Mouse (Mus musculus): ENCODE results near the gene Fam184b. TPM values are rescaled to one million over a fixed set of nuclear protein-coding genes. Genes with fewer than 3 reads are reported as not detected.

Gene Fam184b
- polyA plus RNA-seq, 1 experiment from 2014 or later = 2.4 TPM

DNA sequence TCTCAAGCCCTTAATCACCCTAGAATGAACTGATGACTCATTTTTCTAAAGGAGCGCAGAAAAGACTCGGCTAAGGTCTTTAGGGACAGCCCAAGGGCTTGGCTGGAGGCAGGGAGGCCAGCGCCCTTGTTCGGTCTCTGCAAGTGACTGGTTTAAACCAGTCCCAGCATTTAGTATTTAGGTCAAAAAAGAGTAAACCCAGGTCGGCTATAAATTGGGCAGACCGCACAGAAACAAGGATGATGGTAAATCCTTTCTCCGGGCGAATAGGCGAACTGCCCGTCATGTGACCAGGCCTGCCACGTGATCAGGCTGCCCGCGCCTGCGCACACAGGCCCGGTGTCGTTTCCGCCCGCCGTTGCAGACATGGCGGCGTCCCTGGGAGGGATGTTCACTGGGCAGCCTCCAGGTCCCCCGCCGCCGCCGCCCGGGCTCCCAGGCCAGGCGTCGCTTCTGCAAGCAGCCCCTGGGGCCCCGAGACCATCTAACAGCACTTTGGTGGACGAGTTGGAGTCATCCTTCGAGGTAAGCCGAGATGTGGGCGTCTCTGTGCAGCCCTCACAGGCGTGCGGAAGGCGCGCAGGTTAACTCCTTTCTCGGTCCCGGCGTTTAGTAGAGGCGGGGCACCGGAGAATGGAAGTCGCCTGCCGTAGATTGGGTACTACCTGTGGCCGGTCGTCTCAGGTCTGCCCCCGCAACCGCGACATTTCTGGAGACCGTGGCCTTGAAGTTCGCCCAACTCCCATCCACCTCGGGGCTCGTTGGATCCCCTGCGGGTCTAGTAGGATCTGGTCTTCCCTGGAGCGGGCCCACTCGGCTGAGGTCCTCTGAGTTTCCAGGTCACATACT lies 119.2 kb downstream of the Fam184b start, which contains the start of gene Med28:
Gene Med28 (plus strand): TSS at position 270 of the 849 bp plus-strand sequence.
- Histone ChIP-seq H3K36me3 (ENCODE audit: control insufficient read depth, insufficient read depth, low read length) (peaks cover 19% of the 10 kb centered on the region), H3K9me3 (ENCODE audit: control insufficient read depth, low read length) (no peaks in the 10 kb centered on the region), H3K4me2 (ENCODE audit: low read depth, low read length) (peak within 1 kb of the TSS; percentile 92), H3K9ac (ENCODE audit: low read depth, low read length) (peak within 1 kb of the TSS; percentile 78), H3K4me1 (ENCODE audit: control insufficient read depth, insufficient read depth, low read length) (peaks cover 8% of the 10 kb centered on the region), H3K4me3 (ENCODE audit: low read depth, low read length) (peak within 1 kb of the TSS; percentile 68), H3K27me3 (replicated peaks; ENCODE audit: control insufficient read depth, insufficient read depth, low read length) (no peaks in the 10 kb centered on the region), H3K27ac (replicated peaks; ENCODE audit: low read depth, low read length) (no peak within 1 kb of the TSS; the same call in 1 of the 2 replicates)
- DNase-seq (ENCODE audit: low spot score) = peak; percentile 95
- WGBS = 2% methylated on average over 45 of the region's 56 CpGs
- ATAC-seq (ENCODE audit: low read depth) = peak; percentile 96

DNA sequence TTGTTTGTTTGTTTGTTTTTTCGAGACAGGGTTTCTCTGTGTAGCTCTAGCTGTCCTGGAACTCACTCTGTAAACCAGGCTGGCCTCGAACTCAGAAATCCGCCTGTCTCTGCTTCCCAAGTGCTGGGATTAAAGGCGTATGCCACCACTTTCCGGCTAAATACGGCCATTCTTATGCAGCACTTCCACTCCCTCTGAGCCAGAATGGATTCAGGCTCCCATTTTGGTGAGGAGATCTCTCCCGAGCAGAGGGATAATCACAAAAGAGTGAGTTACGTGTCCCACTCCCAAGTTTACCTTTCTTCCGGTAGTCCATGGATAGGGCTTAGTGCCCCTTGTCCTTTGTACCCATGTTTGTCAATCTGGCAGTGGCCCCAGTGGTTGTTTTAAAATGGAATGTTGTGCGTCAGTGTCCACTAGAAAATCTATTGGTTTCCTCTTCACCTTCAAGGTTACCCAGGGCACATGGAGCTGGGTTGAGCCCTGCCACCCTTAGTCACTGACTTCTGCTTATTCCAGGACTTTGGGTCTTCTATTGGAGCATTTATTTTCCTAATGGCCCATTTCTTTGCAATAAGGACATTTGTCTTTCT lies 124.2 kb downstream of the Fam184b start:
- H3K4me2 ChIP-seq (ENCODE audit: low read depth, low read length) = no peak overlapping the region
- H3K9ac ChIP-seq (ENCODE audit: low read depth, low read length) = no peak overlapping the region
- H3K36me3 ChIP-seq (ENCODE audit: control insufficient read depth, insufficient read depth, low read length) = peaks cover 31% of the 10 kb centered on the region
- 91% methylated on average over 10 of the region's 10 CpGs for WGBS
- no peak overlapping the region for H3K27ac ChIP-seq (replicated peaks; ENCODE audit: low read depth, low read length)
- ATAC-seq (ENCODE audit: low read depth) = no peak
- no peaks in the 10 kb centered on the region for H3K27me3 ChIP-seq (replicated peaks; ENCODE audit: control insufficient read depth, insufficient read depth, low read length)
- no peak overlapping the region for H3K4me3 ChIP-seq (ENCODE audit: low read depth, low read length)
- H3K4me1 ChIP-seq (ENCODE audit: control insufficient read depth, insufficient read depth, low read length) = no peaks in the 10 kb centered on the region
- no peak for DNase-seq (ENCODE audit: low spot score)
- no peaks in the 10 kb centered on the region for H3K9me3 ChIP-seq (ENCODE audit: control insufficient read depth, low read length)

DNA sequence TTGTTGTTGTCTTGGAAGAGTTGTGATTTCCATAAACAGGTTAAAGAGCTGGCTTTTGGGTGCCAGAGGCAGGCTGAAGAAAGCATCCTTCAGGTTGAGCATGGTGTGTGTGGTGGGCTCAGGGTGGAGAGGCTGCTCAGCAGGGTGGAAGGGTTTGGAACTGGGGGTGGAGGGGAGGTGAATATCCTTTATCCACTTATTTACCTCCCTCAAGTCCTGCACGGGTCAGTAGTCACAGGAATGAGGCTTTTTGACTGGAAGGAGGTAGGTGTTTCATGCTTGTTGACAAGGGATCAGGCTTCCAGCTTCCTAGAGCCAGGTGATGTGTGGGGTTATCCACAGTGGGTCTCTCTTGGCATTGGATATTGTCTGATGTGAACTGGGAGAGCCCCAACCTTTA lies 124.8 kb downstream of the Fam184b start:
- ATAC-seq (ENCODE audit: low read depth) (no peak), DNase-seq (ENCODE audit: low spot score) (no peak)
- no peak overlapping the region for H3K9ac ChIP-seq (ENCODE audit: low read depth, low read length)
- no peaks in the 10 kb centered on the region for H3K27me3 ChIP-seq (replicated peaks; ENCODE audit: control insufficient read depth, insufficient read depth, low read length)
- H3K36me3 ChIP-seq (ENCODE audit: control insufficient read depth, insufficient read depth, low read length) = peaks cover 38% of the 10 kb centered on the region
- no peak overlapping the region for H3K4me3 ChIP-seq (ENCODE audit: low read depth, low read length)
- H3K4me1 ChIP-seq (ENCODE audit: control insufficient read depth, insufficient read depth, low read length) = no peaks in the 10 kb centered on the region
- no peaks in the 10 kb centered on the region for H3K9me3 ChIP-seq (ENCODE audit: control insufficient read depth, low read length)
- H3K4me2 ChIP-seq (ENCODE audit: low read depth, low read length) = no peak overlapping the region
- WGBS = 83% methylated on average over 1 of the region's 1 CpGs
- no peak overlapping the region for H3K27ac ChIP-seq (replicated peaks; ENCODE audit: low read depth, low read length)

DNA sequence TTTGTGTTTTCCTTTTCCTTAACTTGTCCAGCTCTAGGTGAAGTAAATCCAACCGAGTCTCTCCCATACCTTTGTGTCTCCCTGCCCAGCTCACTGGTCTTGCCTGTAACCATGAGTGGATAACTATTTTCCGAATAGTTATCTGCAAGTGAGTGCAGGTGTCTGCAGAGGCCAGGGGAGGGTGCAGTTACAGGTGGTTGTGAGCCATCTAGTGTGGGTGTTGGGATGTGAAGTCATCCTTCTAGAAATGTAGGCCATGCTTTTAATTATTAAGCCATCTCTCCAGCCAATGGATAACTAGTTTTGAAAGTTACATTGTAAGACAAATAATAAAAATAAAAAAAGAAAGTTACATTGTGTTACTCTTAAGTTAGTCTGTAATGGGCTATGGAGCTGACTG lies 125.9 kb downstream of the Fam184b start:
- DNase-seq (ENCODE audit: low spot score) (no peak), ATAC-seq (ENCODE audit: low read depth) (no peak)
- H3K36me3 ChIP-seq (ENCODE audit: control insufficient read depth, insufficient read depth, low read length) = peaks cover 38% of the 10 kb centered on the region
- no peak overlapping the region for H3K27ac ChIP-seq (replicated peaks; ENCODE audit: low read depth, low read length)
- 93% methylated on average over 2 of the region's 2 CpGs for WGBS
- H3K4me3 ChIP-seq (ENCODE audit: low read depth, low read length) = no peak overlapping the region
- no peaks in the 10 kb centered on the region for H3K4me1 ChIP-seq (ENCODE audit: control insufficient read depth, insufficient read depth, low read length)
- H3K27me3 ChIP-seq (replicated peaks; ENCODE audit: control insufficient read depth, insufficient read depth, low read length) = no peaks in the 10 kb centered on the region
- no peak overlapping the region for H3K9ac ChIP-seq (ENCODE audit: low read depth, low read length)
- no peaks in the 10 kb centered on the region for H3K9me3 ChIP-seq (ENCODE audit: control insufficient read depth, low read length)
- H3K4me2 ChIP-seq (ENCODE audit: low read depth, low read length) = no peak overlapping the region

DNA sequence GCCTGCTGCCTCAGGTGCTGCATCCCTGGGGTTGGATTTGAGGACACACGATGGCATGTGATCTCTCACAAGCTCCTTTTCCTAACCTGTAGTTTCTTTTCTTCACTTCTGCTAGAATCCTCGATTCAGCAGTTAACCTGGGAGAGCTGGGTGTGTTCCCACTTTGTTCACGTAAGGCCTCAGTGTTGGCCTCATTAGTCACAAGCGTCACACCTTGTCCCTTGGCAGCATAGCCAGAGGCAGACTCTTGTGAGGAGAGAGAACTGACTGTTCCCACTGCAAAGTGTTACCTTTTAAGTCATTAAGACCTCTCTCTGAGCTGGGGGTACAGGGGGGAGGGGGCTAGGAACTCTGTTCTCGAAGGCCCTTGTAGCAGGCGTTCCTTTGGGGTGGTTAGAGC lies 126.5 kb downstream of the Fam184b start:
- H3K36me3 ChIP-seq (ENCODE audit: control insufficient read depth, insufficient read depth, low read length) = peaks cover 42% of the 10 kb centered on the region
- no peaks in the 10 kb centered on the region for H3K4me1 ChIP-seq (ENCODE audit: control insufficient read depth, insufficient read depth, low read length)
- H3K4me3 ChIP-seq (ENCODE audit: low read depth, low read length) = no peak overlapping the region
- H3K4me2 ChIP-seq (ENCODE audit: low read depth, low read length) = no peak overlapping the region
- no peaks in the 10 kb centered on the region for H3K9me3 ChIP-seq (ENCODE audit: control insufficient read depth, low read length)
- no peak for DNase-seq (ENCODE audit: low spot score)
- H3K9ac ChIP-seq (ENCODE audit: low read depth, low read length) = no peak overlapping the region
- H3K27ac ChIP-seq (replicated peaks; ENCODE audit: low read depth, low read length) = no peak overlapping the region
- 86% methylated on average over 6 of the region's 6 CpGs for WGBS
- no peak for ATAC-seq (ENCODE audit: low read depth)
- H3K27me3 ChIP-seq (replicated peaks; ENCODE audit: control insufficient read depth, insufficient read depth, low read length) = no peaks in the 10 kb centered on the region

DNA sequence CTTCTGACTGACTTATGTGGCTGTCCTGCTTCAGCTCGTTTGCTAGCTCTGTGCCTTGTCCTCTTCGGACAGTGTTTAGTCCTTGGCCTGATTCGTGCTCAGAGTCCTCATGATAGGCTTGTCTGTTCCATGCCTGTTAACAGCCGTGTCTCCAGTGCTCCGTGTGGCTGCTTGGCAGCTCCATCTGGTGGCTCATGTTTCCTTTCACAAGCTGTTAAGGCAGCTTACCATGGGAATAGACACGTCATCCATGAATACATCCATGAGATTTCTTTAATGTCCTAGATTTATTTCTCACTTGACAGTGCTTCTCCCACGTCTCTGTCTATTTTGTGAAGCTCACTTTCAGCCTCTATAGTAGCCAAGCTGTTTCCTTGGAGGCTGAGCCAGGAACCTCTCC lies 129.3 kb downstream of the Fam184b start:
- no peak overlapping the region for H3K9ac ChIP-seq (ENCODE audit: low read depth, low read length)
- no peaks in the 10 kb centered on the region for H3K4me1 ChIP-seq (ENCODE audit: control insufficient read depth, insufficient read depth, low read length)
- no peak overlapping the region for H3K4me2 ChIP-seq (ENCODE audit: low read depth, low read length)
- no peak for ATAC-seq (ENCODE audit: low read depth)
- no peak overlapping the region for H3K4me3 ChIP-seq (ENCODE audit: low read depth, low read length)
- DNase-seq (ENCODE audit: low spot score) = no peak
- no peaks in the 10 kb centered on the region for H3K9me3 ChIP-seq (ENCODE audit: control insufficient read depth, low read length)
- no peak overlapping the region for H3K27ac ChIP-seq (replicated peaks; ENCODE audit: low read depth, low read length)
- peaks cover 69% of the 10 kb centered on the region for H3K36me3 ChIP-seq (ENCODE audit: control insufficient read depth, insufficient read depth, low read length)
- H3K27me3 ChIP-seq (replicated peaks; ENCODE audit: control insufficient read depth, insufficient read depth, low read length) = no peaks in the 10 kb centered on the region
- 82% methylated on average over 7 of the region's 7 CpGs for WGBS

DNA sequence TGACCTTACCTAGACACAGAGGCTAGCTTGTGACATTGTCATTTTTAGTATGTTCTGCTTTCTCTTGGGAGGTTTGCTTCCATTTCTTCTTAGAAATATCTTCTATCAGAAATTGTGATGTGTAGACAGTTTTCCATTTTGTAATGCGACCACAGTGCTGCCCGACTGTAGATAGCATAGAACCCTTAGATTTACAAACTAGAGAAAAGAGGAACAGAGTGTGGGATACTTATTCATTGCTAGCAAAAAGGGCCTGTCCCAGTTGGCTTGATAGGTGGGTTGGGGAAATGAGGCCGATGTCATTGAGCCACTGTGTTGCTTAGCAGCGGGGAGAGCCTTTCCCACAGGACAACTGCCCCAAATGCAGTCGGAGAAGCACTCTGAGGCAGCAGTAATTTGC lies 141.8 kb downstream of the Fam184b start:
- DNase-seq (ENCODE audit: low spot score) (no peak), ATAC-seq (ENCODE audit: low read depth) (no peak)
- 90% methylated on average over 5 of the region's 5 CpGs for WGBS
- peaks cover 57% of the 10 kb centered on the region for H3K36me3 ChIP-seq (ENCODE audit: control insufficient read depth, insufficient read depth, low read length)
- no peaks in the 10 kb centered on the region for H3K9me3 ChIP-seq (ENCODE audit: control insufficient read depth, low read length)
- no peak overlapping the region for H3K4me3 ChIP-seq (ENCODE audit: low read depth, low read length)
- H3K4me1 ChIP-seq (ENCODE audit: control insufficient read depth, insufficient read depth, low read length) = peaks cover 8% of the 10 kb centered on the region
- no peaks in the 10 kb centered on the region for H3K27me3 ChIP-seq (replicated peaks; ENCODE audit: control insufficient read depth, insufficient read depth, low read length)
- no peak overlapping the region for H3K9ac ChIP-seq (ENCODE audit: low read depth, low read length)
- H3K27ac ChIP-seq (replicated peaks; ENCODE audit: low read depth, low read length) = no peak overlapping the region
- H3K4me2 ChIP-seq (ENCODE audit: low read depth, low read length) = no peak overlapping the region

DNA sequence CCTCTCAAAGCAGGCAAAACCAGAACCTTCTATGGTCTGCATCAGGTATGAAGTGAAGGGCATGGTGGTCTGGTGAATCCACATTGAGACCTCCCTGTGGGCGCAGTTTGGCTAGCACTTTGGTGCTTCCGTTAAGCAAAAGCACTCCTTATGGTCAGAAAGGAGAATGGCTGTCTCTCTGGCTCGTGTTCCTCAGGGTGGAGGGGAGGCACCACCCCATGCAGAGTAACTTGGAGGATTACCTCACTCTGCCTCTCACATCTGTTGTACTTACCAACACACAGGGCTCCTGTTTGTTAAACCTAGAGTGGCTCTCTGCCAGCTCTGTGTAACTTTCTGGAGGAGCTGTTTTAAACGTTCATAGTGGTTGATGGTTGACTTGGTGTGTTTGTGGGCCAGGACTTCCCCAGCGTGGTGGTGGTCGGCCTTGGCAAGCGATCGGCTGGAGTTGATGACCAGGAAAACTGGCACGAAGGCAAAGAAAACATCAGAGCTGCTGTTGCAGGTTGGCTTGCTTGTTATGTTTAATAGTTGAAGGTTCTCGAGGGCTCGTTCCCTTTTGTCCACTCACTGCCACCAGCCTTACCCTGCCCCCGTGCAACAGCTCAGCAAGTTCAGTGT lies 142.4 kb downstream of the Fam184b start:
- no peaks in the 10 kb centered on the region for H3K27me3 ChIP-seq (replicated peaks; ENCODE audit: control insufficient read depth, insufficient read depth, low read length)
- no peaks in the 10 kb centered on the region for H3K9me3 ChIP-seq (ENCODE audit: control insufficient read depth, low read length)
- WGBS = 80% methylated on average over 12 of the region's 12 CpGs
- H3K4me3 ChIP-seq (ENCODE audit: low read depth, low read length) = no peak overlapping the region
- H3K27ac ChIP-seq (replicated peaks; ENCODE audit: low read depth, low read length) = no peak overlapping the region
- peaks cover 52% of the 10 kb centered on the region for H3K36me3 ChIP-seq (ENCODE audit: control insufficient read depth, insufficient read depth, low read length)
- H3K4me2 ChIP-seq (ENCODE audit: low read depth, low read length) = no peak overlapping the region
- H3K9ac ChIP-seq (ENCODE audit: low read depth, low read length) = no peak overlapping the region
- no peak for DNase-seq (ENCODE audit: low spot score)
- no peak for ATAC-seq (ENCODE audit: low read depth)
- peaks cover 8% of the 10 kb centered on the region for H3K4me1 ChIP-seq (ENCODE audit: control insufficient read depth, insufficient read depth, low read length)
